Mouse (Mus musculus) layer of hippocampus, postnatal 25 days (tissue): ENCODE data around the gene Golph3. TPM values are rescaled to one million over a fixed set of nuclear protein-coding genes. Genes with fewer than 3 reads are reported as not detected.

ENCODE experiments used
- DNase-seq, 2 experiments: peaks; one replicate each; pipeline ENCODE4 v3.0.0; 2022; ENCODE audit warnings: mixed read lengths in 2 of 2, low spot score in 1 of 2; ENCODE audit errors: extremely low spot score in 1 of 2
- total RNA-seq, 2 experiments: library from RNA; stranded (reverse); gene quantifications; 2 replicates each; pipeline ENCODE4 v1.2.3; 2021

The Golph3 gene
- total RNA-seq: 10 to 100 TPM; 90.6 to 98.8 TPM

GRCm38 (mm10) chr15:12321091-12321787 is at the start of gene Golph3:
Gene Golph3, plus strand, starts transcription at chr15:12321450.
- DNase-seq: peak; percentile 93 to 94

- DNase-seq: no peak
Measured at GRCm38 (mm10) chr15:12273325-12274052, 47.8 kb upstream of the Golph3 start.

- no peak for DNase-seq
Measured at GRCm38 (mm10) chr15:12274053-12274769, 47.0 kb upstream of the Golph3 start.

- DNase-seq: no peak
Measured at GRCm38 (mm10) chr15:12275091-12275623, 46.1 kb upstream of the Golph3 start.

- DNase-seq: no peak
Measured at GRCm38 (mm10) chr15:12279816-12280215, 41.4 kb upstream of the Golph3 start.

GRCm38 (mm10) chr15:12284794-12285534 is 36.3 kb upstream of the Golph3 start:
- DNase-seq: no peak

- no peak for DNase-seq
Measured at GRCm38 (mm10) chr15:12285535-12285809, 35.8 kb upstream of the Golph3 start.

GRCm38 (mm10) chr15:12290330-12290729 is 30.9 kb upstream of the Golph3 start:
- no peak for DNase-seq

GRCm38 (mm10) chr15:12291757-12292156 is 29.5 kb upstream of the Golph3 start:
- no peak for DNase-seq

- DNase-seq: no peak
Measured at GRCm38 (mm10) chr15:12296228-12296627, 25.0 kb upstream of the Golph3 start.

GRCm38 (mm10) chr15:12298231-12298737 is 23.0 kb upstream of the Golph3 start:
- DNase-seq: no peak

- DNase-seq: no peak
Measured at GRCm38 (mm10) chr15:12301771-12302170, 19.5 kb upstream of the Golph3 start.

GRCm38 (mm10) chr15:12306188-12307071 is 14.8 kb upstream of the Golph3 start:
- no peak for DNase-seq

- DNase-seq: no peak
Measured at GRCm38 (mm10) chr15:12307114-12307513, 14.1 kb upstream of the Golph3 start.

GRCm38 (mm10) chr15:12308539-12308938 is 12.7 kb upstream of the Golph3 start:
- no peak for DNase-seq

GRCm38 (mm10) chr15:12310676-12311075 is 10.6 kb upstream of the Golph3 start:
- DNase-seq: no peak

GRCm38 (mm10) chr15:12311465-12311864 is 9.8 kb upstream of the Golph3 start:
- DNase-seq: no peak

GRCm38 (mm10) chr15:12313255-12313654 is 8.0 kb upstream of the Golph3 start:
- no peak for DNase-seq

- DNase-seq: no peak
Measured at GRCm38 (mm10) chr15:12314584-12314983, 6.7 kb upstream of the Golph3 start.
